Mouse (Mus musculus) neural tube, embryonic 13.5 days (tissue): Measurements from ENCODE around the gene 6430628N08Rik. TPM values are rescaled to one million over a fixed set of nuclear protein-coding genes. Genes with fewer than 3 reads are reported as not detected.

Source experiments
- ATAC-seq: fragments of 200-750 bp; cut with Nextera tagmentation; 2 replicates; pipeline ENCODE4 v1.8.0; 2017; ENCODE audit warnings: low read depth, mild to moderate bottlenecking, moderate TSS enrichment, moderate library complexity
- H3K27ac ChIP-seq: fragments of 300-500 bp; sonication (generic); replicated peaks from 2 replicates; pipeline ENCODE4 v1.5.1; 2015; ENCODE audit warnings: moderate library complexity, mild to moderate bottlenecking, inconsistent platforms
- H3K27me3 ChIP-seq: fragments of 300-500 bp; sonication (generic); 2 replicates; pipeline ENCODE4 v1.6.1; 2015; ENCODE audit warnings: mild to moderate bottlenecking, inconsistent platforms
- H3K36me3 ChIP-seq: fragments of 300-500 bp; sonication (generic); 2 replicates; pipeline ENCODE4 v1.6.1; 2015; ENCODE audit warnings: mild to moderate bottlenecking, inconsistent platforms
- H3K4me1 ChIP-seq: fragments of 300-500 bp; sonication (generic); replicated peaks from 2 replicates; pipeline ENCODE4 v1.6.1; 2015; ENCODE audit warnings: inconsistent platforms
- H3K4me2 ChIP-seq: fragments of 300-500 bp; sonication (generic); 2 replicates; pipeline ENCODE4 v1.6.1; 2015; ENCODE audit warnings: inconsistent platforms, mild to moderate bottlenecking, moderate library complexity
- H3K4me3 ChIP-seq: fragments of 300-500 bp; sonication (generic); 2 replicates; pipeline ENCODE4 v1.5.1; 2015; ENCODE audit warnings: mild to moderate bottlenecking, inconsistent platforms
- H3K9ac ChIP-seq: fragments of 300-500 bp; sonication (generic); 2 replicates; pipeline ENCODE4 v1.6.1; 2015; ENCODE audit warnings: moderate library complexity, mild to moderate bottlenecking, inconsistent platforms
- H3K9me3 ChIP-seq: fragments of 300-500 bp; sonication (generic); 2 replicates; pipeline ENCODE4 v1.6.1; 2016; ENCODE audit warnings: inconsistent platforms
- WGBS: fragments of 180-500 bp; shearing (Covaris S2); methylation state at CpG from one replicate; pipeline ENCODE4 v1.1.7; 2015; 5-methylcytosine and 5-hydroxymethylcytosine counted together
- polyA plus RNA-seq: library from polyadenylated mRNA; unstranded; fragments of >200 nt; fragmentation: Nextera tagmentation; extraction: Ambion mirVana; gene quantifications from 2 replicates; pipeline ENCODE4 v1.2.1, GENCODE M21; 2015

Gene 6430628N08Rik
- polyA plus RNA-seq, 1 experiment from 2014 or later = 4.1 TPM

DNA sequence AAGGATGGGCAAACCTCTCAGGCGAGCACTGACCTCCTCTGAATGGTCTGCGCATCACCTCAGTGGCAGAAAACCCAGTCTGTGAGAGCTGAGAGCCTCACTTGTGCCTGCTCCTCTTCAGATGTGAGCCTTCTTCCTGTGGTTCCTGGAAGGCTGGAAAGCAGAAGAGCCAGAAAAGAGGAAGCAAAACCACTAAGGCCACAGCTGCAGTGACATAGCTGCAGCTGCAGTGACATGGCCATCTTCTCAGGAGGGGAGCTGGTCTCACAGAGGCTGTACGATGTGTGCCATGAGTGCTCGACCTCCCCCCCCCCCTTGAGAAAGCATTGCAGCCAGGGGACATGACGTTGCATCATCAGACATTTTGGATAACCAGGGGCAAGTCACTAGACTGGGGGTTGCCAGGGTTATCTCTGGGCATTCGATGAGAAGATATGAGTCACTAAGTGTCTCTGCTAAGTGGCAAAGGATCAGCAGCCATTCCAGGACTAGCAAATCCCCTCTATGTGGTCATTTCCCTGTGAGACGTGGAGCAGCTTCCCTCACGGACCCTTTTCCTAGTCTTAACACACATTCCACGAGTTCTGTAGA, 33.1 kb upstream of the 6430628N08Rik start:
- WGBS = 81% methylated on average over 9 of the region's 9 CpGs
- H3K4me3 ChIP-seq = no peak overlapping the region
- ATAC-seq = no peak
- H3K9me3 ChIP-seq = no peaks in the 10 kb centered on the region
- peaks cover 28% of the 10 kb centered on the region for H3K36me3 ChIP-seq
- no peaks in the 10 kb centered on the region for H3K27me3 ChIP-seq
- H3K9ac ChIP-seq = no peak overlapping the region
- H3K27ac ChIP-seq = no peak overlapping the region; the same call in 1 of the 2 replicates
- peaks cover 30% of the 10 kb centered on the region for H3K4me1 ChIP-seq
- no peak overlapping the region for H3K4me2 ChIP-seq

DNA sequence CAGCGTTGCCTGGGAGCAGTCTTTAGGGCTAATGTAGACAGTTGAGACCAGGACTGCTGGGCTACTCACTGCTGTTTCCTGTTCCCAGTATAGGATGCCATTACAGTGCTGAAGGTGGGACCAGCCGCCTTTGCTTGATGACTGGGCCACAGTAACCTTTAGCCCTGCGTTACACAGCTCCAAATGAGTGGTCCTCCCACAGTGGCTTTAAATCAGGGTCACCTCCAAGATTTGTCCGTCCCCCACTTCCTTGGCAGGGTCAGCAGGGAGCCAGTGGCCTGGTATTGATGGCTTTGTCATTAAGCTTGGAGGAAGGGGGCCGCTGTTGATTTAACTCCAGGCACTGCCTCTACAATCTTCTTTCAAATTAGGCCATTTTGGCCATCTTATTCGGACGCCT, 27.1 kb upstream of the 6430628N08Rik start:
- WGBS = 39% methylated on average over 7 of the region's 7 CpGs
- H3K9me3 ChIP-seq = no peaks in the 10 kb centered on the region
- peak overlapping the region; percentile 38; the same call in 1 of the 2 replicates for H3K27ac ChIP-seq
- H3K36me3 ChIP-seq = peaks cover 25% of the 10 kb centered on the region
- no peaks in the 10 kb centered on the region for H3K27me3 ChIP-seq
- H3K9ac ChIP-seq = no peak overlapping the region
- H3K4me1 ChIP-seq = peaks cover 17% of the 10 kb centered on the region
- ATAC-seq = peak; percentile 51; the same call in 1 of the 2 replicates
- H3K4me2 ChIP-seq = no peak overlapping the region
- H3K4me3 ChIP-seq = no peak overlapping the region

DNA sequence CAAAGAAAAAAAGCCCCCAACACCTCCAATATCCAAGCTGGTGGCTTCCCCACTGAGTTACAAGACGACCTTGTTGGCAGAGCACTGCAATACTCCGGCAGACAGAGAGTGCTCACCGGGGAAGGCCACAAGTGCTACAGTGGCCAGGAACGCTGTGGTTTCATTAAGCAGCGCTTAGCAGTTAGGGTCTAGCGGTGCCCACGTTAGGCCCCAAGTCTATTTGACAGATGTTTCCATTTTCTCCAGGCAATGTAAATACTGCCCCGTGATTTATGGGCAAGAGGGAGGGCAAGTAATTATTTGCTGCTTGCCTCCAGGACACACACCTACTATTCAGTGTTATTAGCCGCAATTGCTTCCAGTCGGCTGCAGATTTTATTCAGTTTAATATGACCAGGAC, 26.6 kb upstream of the 6430628N08Rik start:
- peaks cover 18% of the 10 kb centered on the region for H3K4me1 ChIP-seq
- no peaks in the 10 kb centered on the region for H3K9me3 ChIP-seq
- H3K4me3 ChIP-seq = no peak overlapping the region
- no peak overlapping the region for H3K9ac ChIP-seq
- 12% methylated on average over 10 of the region's 10 CpGs for WGBS
- no peak overlapping the region for H3K4me2 ChIP-seq
- peak; percentile 73; the same call in 1 of the 2 replicates for ATAC-seq
- no peaks in the 10 kb centered on the region for H3K27me3 ChIP-seq
- H3K27ac ChIP-seq = peak overlapping the region; percentile 38; the same call in 1 of the 2 replicates
- peaks cover 25% of the 10 kb centered on the region for H3K36me3 ChIP-seq

DNA sequence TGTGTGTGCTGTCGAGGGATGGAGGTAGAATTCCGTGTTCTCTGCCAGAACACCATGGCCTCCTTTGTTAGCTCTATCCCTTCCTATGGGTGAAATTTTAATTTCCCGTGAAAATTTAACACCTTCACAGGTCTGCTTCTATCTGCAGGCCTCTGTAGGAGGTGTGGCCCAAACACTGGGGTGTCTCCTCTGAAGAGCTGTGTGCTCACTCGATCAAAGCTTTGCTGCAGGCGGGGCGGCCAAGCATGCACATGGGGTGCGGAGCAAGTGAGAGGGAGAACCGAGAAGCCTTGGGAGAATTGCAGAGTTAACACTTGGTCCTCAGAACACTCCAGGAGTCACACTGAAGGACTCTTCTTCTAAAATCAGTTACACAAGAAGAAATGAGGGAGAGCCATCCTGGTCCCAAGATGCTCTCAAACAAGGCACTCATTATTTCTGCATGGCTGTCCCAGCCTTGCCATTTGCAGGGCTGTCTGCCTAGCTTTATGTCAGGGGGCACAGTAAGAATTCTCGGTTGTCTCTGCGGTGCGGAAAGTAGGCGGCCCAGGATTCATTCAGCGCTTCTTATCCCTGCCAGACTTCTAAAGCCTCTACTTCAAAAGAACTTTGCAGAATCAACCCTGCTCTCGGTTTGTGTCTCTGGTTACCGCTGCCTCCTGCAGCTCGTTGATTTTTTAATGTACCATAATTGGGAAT, 20.8 kb upstream of the 6430628N08Rik start:
- no peaks in the 10 kb centered on the region for H3K27me3 ChIP-seq
- H3K9me3 ChIP-seq = no peaks in the 10 kb centered on the region
- H3K36me3 ChIP-seq = peaks cover 23% of the 10 kb centered on the region
- no peak overlapping the region for H3K9ac ChIP-seq
- H3K4me3 ChIP-seq = no peak overlapping the region
- no peak overlapping the region for H3K4me2 ChIP-seq
- H3K27ac ChIP-seq = no peak overlapping the region
- H3K4me1 ChIP-seq = peaks cover 16% of the 10 kb centered on the region
- no peak for ATAC-seq
- WGBS = 22% methylated on average over 16 of the region's 16 CpGs

DNA sequence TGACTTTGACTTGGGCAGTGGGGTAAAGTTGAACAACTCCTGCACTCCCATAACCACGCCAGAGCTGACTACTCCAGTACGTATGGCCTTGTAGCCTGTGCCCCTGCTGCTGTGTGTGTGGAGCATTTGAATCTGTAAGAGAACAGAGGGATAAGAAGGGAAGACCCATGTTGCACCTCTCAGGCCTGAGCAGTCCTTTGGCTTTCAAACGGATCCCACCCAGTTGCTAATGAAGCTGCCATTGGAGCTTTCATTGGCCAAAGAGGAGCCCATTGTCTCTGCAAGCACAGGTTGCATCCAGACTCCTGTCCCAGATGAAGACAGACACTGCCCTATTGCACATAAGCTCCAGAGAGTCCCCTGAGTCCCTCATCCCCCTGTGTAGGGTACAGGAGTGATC, 17.2 kb upstream of the 6430628N08Rik start:
- Histone ChIP-seq H3K4me1 (peaks cover 26% of the 10 kb centered on the region), H3K27me3 (no peaks in the 10 kb centered on the region; the same call in 1 of the 2 replicates), H3K9ac (no peak overlapping the region), H3K36me3 (peaks cover 38% of the 10 kb centered on the region), H3K27ac (no peak overlapping the region), H3K4me3 (no peak overlapping the region), H3K4me2 (no peak overlapping the region), H3K9me3 (no peaks in the 10 kb centered on the region)
- WGBS = 82% methylated on average over 3 of the region's 3 CpGs
- no peak for ATAC-seq

GRCm38 (mm10) chr4:115878216-115878678, 12.2 kb upstream of the 6430628N08Rik start:
- Histone ChIP-seq H3K4me2 (peak overlapping the region; percentile 35), H3K9me3 (no peaks in the 10 kb centered on the region), H3K36me3 (peaks cover 29% of the 10 kb centered on the region), H3K27me3 (peaks cover 4% of the 10 kb centered on the region; the same call in 1 of the 2 replicates), H3K4me3 (no peak overlapping the region), H3K27ac (peak overlapping the region; percentile 59; the same call in 1 of the 2 replicates), H3K4me1 (peaks cover 43% of the 10 kb centered on the region), H3K9ac (peak overlapping the region; percentile 55)
- ATAC-seq = 0 out of 2 replicates have a peak, but pooled peaks have one; percentile 19
- whole genome bisulfite sequencing = 3% methylated on average over 11 of the region's 11 CpGs

DNA sequence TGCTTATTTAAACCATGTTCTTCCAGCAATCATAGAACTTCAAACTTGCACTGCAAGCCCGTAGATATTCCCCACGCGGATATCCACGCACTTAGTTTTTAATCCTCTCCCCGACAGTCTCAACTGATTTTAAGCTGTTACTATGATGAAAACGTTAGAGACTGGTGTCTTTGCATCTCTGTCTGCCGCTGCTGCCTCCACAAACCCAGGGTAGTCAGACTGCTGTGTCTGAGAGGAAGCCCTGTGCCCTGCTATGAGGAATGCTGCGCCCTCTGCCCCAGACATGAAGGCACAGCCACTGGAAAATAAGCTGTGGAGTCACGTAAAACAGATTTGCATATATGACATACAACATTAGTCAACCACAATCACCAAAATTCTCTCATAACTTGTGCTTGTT, 11.6 kb upstream of the 6430628N08Rik start:
- H3K9ac ChIP-seq = no peak overlapping the region
- H3K4me1 ChIP-seq = peaks cover 43% of the 10 kb centered on the region
- WGBS = 43% methylated on average over 9 of the region's 9 CpGs
- H3K4me3 ChIP-seq = no peak overlapping the region
- no peaks in the 10 kb centered on the region for H3K9me3 ChIP-seq
- H3K36me3 ChIP-seq = peaks cover 23% of the 10 kb centered on the region
- ATAC-seq = no peak
- H3K4me2 ChIP-seq = no peak overlapping the region
- H3K27ac ChIP-seq = no peak overlapping the region
- peaks cover 4% of the 10 kb centered on the region; the same call in 1 of the 2 replicates for H3K27me3 ChIP-seq

DNA sequence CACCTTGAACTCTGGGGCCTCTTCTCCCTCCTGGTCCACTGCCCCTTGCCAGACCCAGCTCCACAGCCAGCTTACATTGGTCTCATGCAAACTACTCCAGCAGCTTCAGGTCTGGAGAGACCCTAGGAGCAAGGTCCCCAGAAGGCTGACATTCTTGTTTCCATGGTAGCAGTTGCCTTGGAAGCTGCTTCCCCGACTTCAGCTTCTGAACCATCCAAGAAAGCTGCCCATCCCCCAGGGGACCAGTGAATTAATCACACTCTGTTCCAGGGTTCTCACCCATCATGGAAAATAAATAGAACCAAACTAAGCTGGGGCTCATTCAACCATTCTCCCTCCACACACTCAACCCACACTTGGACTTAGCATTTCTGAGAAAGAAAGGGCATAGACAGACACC, 9.3 kb upstream of the 6430628N08Rik start:
- peaks cover 7% of the 10 kb centered on the region; the same call in 1 of the 2 replicates for H3K27me3 ChIP-seq
- no peak overlapping the region; the same call in 1 of the 2 replicates for H3K27ac ChIP-seq
- H3K36me3 ChIP-seq = 0 out of 2 replicates have a peak, but pooled peaks cover 4% of the 10 kb centered on the region
- peaks cover 48% of the 10 kb centered on the region for H3K4me1 ChIP-seq
- no peaks in the 10 kb centered on the region for H3K9me3 ChIP-seq
- H3K4me3 ChIP-seq = no peak overlapping the region
- no peak overlapping the region for H3K4me2 ChIP-seq
- 6% methylated on average over 1 of the region's 1 CpGs for WGBS
- H3K9ac ChIP-seq = no peak overlapping the region
- ATAC-seq = peak; percentile 20; the same call in 1 of the 2 replicates

DNA sequence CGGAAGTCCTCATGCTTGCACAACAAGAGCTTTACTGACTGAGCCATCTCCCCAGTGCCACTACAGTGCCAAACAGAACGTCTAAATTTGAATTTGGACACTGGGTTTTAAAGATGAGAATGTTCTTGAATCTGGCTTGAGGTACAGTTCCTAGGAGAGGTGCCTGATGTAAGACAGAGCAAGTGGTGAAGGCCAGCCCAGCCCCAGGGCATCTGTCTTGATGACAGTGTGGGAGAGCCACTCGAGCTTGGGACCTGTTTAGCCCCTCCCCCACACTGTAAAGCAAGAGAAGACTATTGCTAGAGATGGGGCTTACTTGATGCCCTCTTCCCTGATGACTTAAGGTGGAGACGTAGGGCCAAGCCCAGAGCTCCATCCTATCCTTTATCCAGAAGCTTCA, 8.3 kb upstream of the 6430628N08Rik start:
- WGBS = 60% methylated on average over 4 of the region's 4 CpGs
- Histone ChIP-seq H3K36me3 (no peaks in the 10 kb centered on the region), H3K4me2 (no peak overlapping the region), H3K9me3 (no peaks in the 10 kb centered on the region), H3K27me3 (peaks cover 13% of the 10 kb centered on the region; the same call in 1 of the 2 replicates), H3K27ac (no peak overlapping the region), H3K4me1 (peaks cover 49% of the 10 kb centered on the region), H3K9ac (no peak overlapping the region), H3K4me3 (no peak overlapping the region)
- ATAC-seq = no peak

GRCm38 (mm10) chr4:115884022-115884421, 6.4 kb upstream of the 6430628N08Rik start, which contains the start of gene Kncn:
Kncn (plus strand) TSS chr4:115884400.
- WGBS = 75% methylated on average over 6 of the region's 6 CpGs
- Histone ChIP-seq H3K27me3 (peaks cover 21% of the 10 kb centered on the region), H3K4me2 (no peak within 1 kb of the TSS), H3K9me3 (no peaks in the 10 kb centered on the region), H3K9ac (no peak within 1 kb of the TSS), H3K4me3 (no peak within 1 kb of the TSS), H3K4me1 (peaks cover 31% of the 10 kb centered on the region), H3K27ac (no peak within 1 kb of the TSS), H3K36me3 (no peaks in the 10 kb centered on the region)
- no peak for ATAC-seq

DNA sequence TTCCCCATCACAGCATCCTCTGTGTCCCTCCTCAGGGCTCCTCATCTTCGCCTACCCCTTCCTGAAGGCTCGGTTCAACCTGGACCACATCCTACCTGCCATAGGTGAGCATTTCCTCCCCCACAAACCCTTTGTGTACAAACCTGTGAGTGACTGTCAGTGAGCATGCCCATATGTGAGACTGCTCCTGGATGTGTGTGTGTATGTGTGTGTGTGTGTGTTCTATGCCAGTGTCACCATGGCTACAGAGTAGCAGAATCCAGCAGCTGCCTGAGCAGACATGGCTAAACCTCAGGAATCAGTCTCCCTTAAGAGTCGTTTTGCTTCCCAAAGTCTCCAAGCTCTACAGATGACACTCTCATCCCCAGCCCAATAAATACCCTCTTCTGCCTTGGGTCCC, 4.6 kb upstream of the 6430628N08Rik start:
- ATAC-seq = no peak

DNA sequence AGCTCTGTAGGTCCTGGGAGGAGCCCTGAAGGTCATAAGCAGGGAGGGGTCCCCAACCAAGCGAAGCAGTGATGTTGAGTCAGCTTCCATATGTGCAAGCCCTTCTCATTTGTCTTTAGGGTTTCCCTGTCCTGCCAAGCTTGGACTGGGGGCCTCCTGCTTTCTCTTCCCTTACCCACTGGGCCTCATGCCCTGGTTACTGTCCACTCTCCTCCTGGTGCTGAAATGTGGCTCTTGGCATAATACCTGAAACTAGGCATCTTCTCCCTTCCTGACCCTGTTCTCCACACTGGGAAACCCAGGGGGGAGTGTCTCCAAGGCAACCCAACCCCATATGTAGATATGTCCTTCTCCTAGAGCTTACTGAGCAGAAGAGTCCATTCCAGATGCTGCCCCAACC, 3.6 kb upstream of the 6430628N08Rik start:
- Histone ChIP-seq H3K4me2 (no peak overlapping the region), H3K27ac (no peak overlapping the region), H3K9me3 (no peaks in the 10 kb centered on the region), H3K27me3 (peaks cover 45% of the 10 kb centered on the region), H3K9ac (no peak overlapping the region), H3K4me1 (peaks cover 21% of the 10 kb centered on the region), H3K4me3 (no peak overlapping the region), H3K36me3 (no peaks in the 10 kb centered on the region)
- 24% methylated on average over 1 of the region's 1 CpGs for WGBS
- ATAC-seq = no peak

More for the DNA sequence above, 4.6 kb upstream of the 6430628N08Rik start:
- Histone ChIP-seq H3K9me3 (no peaks in the 10 kb centered on the region), H3K36me3 (no peaks in the 10 kb centered on the region), H3K4me2 (no peak overlapping the region), H3K27me3 (peaks cover 35% of the 10 kb centered on the region), H3K4me3 (no peak overlapping the region), H3K27ac (no peak overlapping the region), H3K4me1 (peaks cover 31% of the 10 kb centered on the region), H3K9ac (no peak overlapping the region)
- 85% methylated on average over 3 of the region's 3 CpGs for WGBS
